Mouse (Mus musculus): Measurements from ENCODE around the gene Slc16a11.

Gene Slc16a11

GRCm38 (mm10) chr11:70201691-70202090 lies 10.9 kb upstream of the Slc16a11 start:
- DNase-seq (ENCODE audit: low spot score): peak; percentile 68

GRCm38 (mm10) chr11:70206801-70207200 lies 5.8 kb upstream of the Slc16a11 start:
- no peak for DNase-seq (ENCODE audit: low spot score)

GRCm38 (mm10) chr11:70207283-70207682 lies 5.3 kb upstream of the Slc16a11 start:
- no peak for DNase-seq (ENCODE audit: low spot score)

- no peak for DNase-seq (ENCODE audit: low spot score)
Observed at GRCm38 (mm10) chr11:70208778-70209388, 3.7 kb upstream of the Slc16a11 start.

GRCm38 (mm10) chr11:70210681-70211080 lies 1.9 kb upstream of the Slc16a11 start:
- no peak for DNase-seq (ENCODE audit: low spot score)

GRCm38 (mm10) chr11:70211972-70212371 lies 580 bp upstream of the Slc16a11 start:
- no peak for DNase-seq (ENCODE audit: low spot score)

- no peak for DNase-seq (ENCODE audit: low spot score)
Observed at GRCm38 (mm10) chr11:70212896-70213295, 344 bp downstream of the Slc16a11 start.

GRCm38 (mm10) chr11:70213736-70214135 lies 1.2 kb downstream of the Slc16a11 start:
- no peak for DNase-seq (ENCODE audit: low spot score)

GRCm38 (mm10) chr11:70214191-70214855 lies 1.8 kb downstream of the Slc16a11 start:
- DNase-seq (ENCODE audit: low spot score): no peak

GRCm38 (mm10) chr11:70214856-70215209 lies 2.3 kb downstream of the Slc16a11 start:
- DNase-seq (ENCODE audit: low spot score): no peak

GRCm38 (mm10) chr11:70215301-70215700 lies 2.7 kb downstream of the Slc16a11 start:
- no peak for DNase-seq (ENCODE audit: low spot score)

- no peak for DNase-seq (ENCODE audit: low spot score)
Observed at GRCm38 (mm10) chr11:70216103-70216502, 3.6 kb downstream of the Slc16a11 start.

GRCm38 (mm10) chr11:70218039-70218438 lies 5.5 kb downstream of the Slc16a11 start:
- no peak for DNase-seq (ENCODE audit: low spot score)

- no peak for DNase-seq (ENCODE audit: low spot score)
Observed at GRCm38 (mm10) chr11:70218741-70219470, 6.4 kb downstream of the Slc16a11 start.

- no peak for DNase-seq (ENCODE audit: low spot score)
Observed at GRCm38 (mm10) chr11:70219873-70220272, 7.3 kb downstream of the Slc16a11 start.

GRCm38 (mm10) chr11:70220323-70220722 lies 7.8 kb downstream of the Slc16a11 start:
- no peak for DNase-seq (ENCODE audit: low spot score)

- peak; percentile 80 for DNase-seq (ENCODE audit: low spot score)
Observed at GRCm38 (mm10) chr11:70220731-70221602, 8.4 kb downstream of the Slc16a11 start, which contains the start of gene Slc16a13. Slc16a13 (minus strand) TSS chr11:70221064.

GRCm38 (mm10) chr11:70221603-70222500 lies 9.3 kb downstream of the Slc16a11 start:
- DNase-seq (ENCODE audit: low spot score): peak; percentile 38

- DNase-seq (ENCODE audit: low spot score): no peak
Observed at GRCm38 (mm10) chr11:70223724-70224123, 11.2 kb downstream of the Slc16a11 start.

- DNase-seq (ENCODE audit: low spot score): no peak
Observed at GRCm38 (mm10) chr11:70225798-70226601, 13.4 kb downstream of the Slc16a11 start.
